Comparison of ENCODE assay signal across 26 mouse cellular contexts in the genomic region with DNA sequence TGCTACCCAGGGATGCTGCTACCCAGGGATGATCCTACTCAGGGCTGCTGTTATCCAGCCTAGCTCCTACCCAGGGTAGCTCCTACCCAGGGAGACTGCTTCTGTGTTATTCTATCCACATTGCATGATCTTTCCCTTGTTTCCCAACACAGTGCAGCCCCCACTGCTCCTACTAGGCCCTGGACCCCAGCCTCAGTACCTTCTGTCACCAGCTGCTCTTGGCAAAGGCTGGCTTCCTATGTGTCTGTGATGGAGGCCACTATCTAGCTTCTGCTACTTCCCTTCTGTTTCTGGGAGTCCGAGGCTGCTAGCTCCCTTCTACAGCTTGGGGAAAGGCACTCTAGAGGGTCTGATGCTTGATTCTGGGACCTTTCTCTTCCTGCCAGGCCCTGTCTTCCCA. TPM values are rescaled to one million over a fixed set of nuclear protein-coding genes. Genes with fewer than 3 reads are reported as not detected.
"Had no signal": no experiment of that assay in that cellular context is flagged by ENCODE, and none has a peak within 500 bp of the region (broad histone marks: within the 10 kb centered on the region; RNA-seq: fewer than 3 reads in every experiment).

No protein-coding gene starts in this region.

- ATAC-seq: midbrain, embryonic 15.5 days had no signal

- H3K4me3 ChIP-seq: left cerebral cortex, adult 2 months; liver, embryonic 13.5 days; midbrain, embryonic 12.5 days; midbrain, embryonic 15.5 days; neural tube, embryonic 12.5 days; neural tube, embryonic 15.5 days had no signal

- H3K27ac ChIP-seq: left cerebral cortex, adult 2 months; liver, embryonic 13.5 days; macrophage; midbrain, embryonic 12.5 days; midbrain, embryonic 15.5 days; neural tube, embryonic 12.5 days; neural tube, embryonic 15.5 days; stomach, postnatal 0 days had no signal

- H3K4me1 ChIP-seq: liver, embryonic 13.5 days; midbrain, embryonic 12.5 days; midbrain, embryonic 15.5 days; neural tube, embryonic 12.5 days had no signal

- DNase-seq: kidney, postnatal 14 days; kidney, postnatal 4 days; layer of hippocampus, postnatal 36 days; liver, embryonic 13.5 days; lung, adult 2 months; lung, postnatal 14 days; right cerebral cortex, adult 18-20 months; right cerebral cortex, postnatal 14 days; right cerebral cortex, postnatal 4 days; thymus, adult 2 months; thymus, postnatal 14 days; thymus, postnatal 4 days had no signal

- H3K9me3 ChIP-seq: liver, embryonic 13.5 days; midbrain, embryonic 12.5 days; midbrain, embryonic 15.5 days; neural tube, embryonic 12.5 days; neural tube, embryonic 15.5 days had no signal

- H3K4me2 ChIP-seq: liver, embryonic 13.5 days; midbrain, embryonic 12.5 days; midbrain, embryonic 15.5 days; neural tube, embryonic 12.5 days; neural tube, embryonic 15.5 days had no signal

- H3K27me3 ChIP-seq: liver, embryonic 13.5 days; midbrain, embryonic 12.5 days; midbrain, embryonic 15.5 days; neural tube, embryonic 12.5 days; neural tube, embryonic 15.5 days had no signal

- H3K9ac ChIP-seq: liver, embryonic 13.5 days; midbrain, embryonic 12.5 days; midbrain, embryonic 15.5 days; neural tube, embryonic 12.5 days; neural tube, embryonic 15.5 days had no signal

RNA-seq across cellular contexts. Expression of a gene that starts 38.9 kb away (rescaled TPM):
- polyA plus RNA-seq: liver, embryonic 16.5 days; macrophage had no signal

RNA-seq across cellular contexts. Expression of a gene that starts 41.5 kb away (rescaled TPM):
- polyA plus RNA-seq: limb, embryonic 11.5 days; liver, adult 2 months; liver, embryonic 16.5 days; lung, adult 2 months; midbrain, embryonic 15.5 days; stomach, embryonic 14.5 days; thymus, adult 2 months had no signal

RNA-seq across cellular contexts. Expression of a gene that starts 43.1 kb away (rescaled TPM):
- polyA plus RNA-seq: kidney, embryonic 16.5 days; limb, embryonic 11.5 days; limb, embryonic 14.5 days; liver, adult 2 months; liver, embryonic 13.5 days; liver, embryonic 16.5 days; lung, adult 2 months; lung, embryonic 16.5 days; macrophage; midbrain, embryonic 12.5 days; midbrain, embryonic 15.5 days; neural tube, embryonic 12.5 days; neural tube, embryonic 15.5 days; stomach, embryonic 14.5 days; stomach, postnatal 0 days; thymus, adult 2 months had no signal
